Mouse (Mus musculus) kidney, embryonic 16.5 days (tissue): Measurements from ENCODE around the gene Gm6880. TPM values are rescaled to one million over a fixed set of nuclear protein-coding genes. Genes with fewer than 3 reads are reported as not detected.
A peak's percentile ranks its signal among the peaks of the same experiment; 100 is the strongest.
"Not testable (repeated sequence)": the region's sequence is repeated elsewhere in the genome, so short reads cannot be mapped to it uniquely, and the experiment has no call there.

Source experiments
- ATAC-seq: fragments of 200-750 bp; cut with Nextera tagmentation; 2 replicates; pipeline ENCODE4 v1.8.0; 2017; ENCODE audit warnings: moderate TSS enrichment; ENCODE audit not compliant: low FRiP score, low TSS enrichment
- H3K27ac ChIP-seq: fragments of 300-500 bp; sonication (generic); 2 replicates; pipeline ENCODE4 v1.5.1; 2014; ENCODE audit warnings: low read length
- H3K27me3 ChIP-seq: fragments of 300-500 bp; sonication (generic); 2 replicates; pipeline ENCODE4 v1.6.1; 2014; ENCODE audit warnings: low read length, control low read depth, mixed read lengths; ENCODE audit not compliant: insufficient read depth
- H3K36me3 ChIP-seq: fragments of 300-500 bp; sonication (generic); 2 replicates; pipeline ENCODE4 v1.6.1; 2014; ENCODE audit warnings: low read length, control low read depth, mixed read lengths; ENCODE audit not compliant: insufficient read depth
- H3K4me1 ChIP-seq: fragments of 300-500 bp; sonication (generic); 2 replicates; pipeline ENCODE4 v1.6.1; 2014; ENCODE audit warnings: low read length, control low read depth, mixed read lengths; ENCODE audit not compliant: insufficient read depth
- H3K4me2 ChIP-seq: fragments of 300-500 bp; sonication (generic); replicated peaks from 2 replicates; pipeline ENCODE4 v1.6.1; 2014; ENCODE audit warnings: low read depth, low read length
- H3K4me3 ChIP-seq: fragments of 300-500 bp; sonication (generic); 2 replicates; pipeline ENCODE4 v1.5.1; 2014; ENCODE audit warnings: mild to moderate bottlenecking, low read length
- H3K9ac ChIP-seq: fragments of 300-500 bp; sonication (generic); replicated peaks from 2 replicates; pipeline ENCODE4 v1.6.1; 2014; ENCODE audit warnings: low read length
- H3K9me3 ChIP-seq: fragments of 300-500 bp; sonication (generic); 2 replicates; pipeline ENCODE4 v1.6.1; 2016; ENCODE audit warnings: low read length, control low read depth
- WGBS: fragments of 180-500 bp; shearing (Covaris S2); extraction: QIAGEN DNeasy Blood & Tissue Kit; methylation state at CpG from one replicate; pipeline ENCODE4 v1.1.7; 2014; 5-methylcytosine and 5-hydroxymethylcytosine counted together
- polyA plus RNA-seq: library from polyadenylated mRNA; unstranded; fragments of >200 nt; fragmentation: Nextera tagmentation; extraction: Ambion mirVana; gene quantifications from 2 replicates; pipeline ENCODE4 v1.2.1, GENCODE M21; 2015

Gm6880 gene
- not detected in 2 replicates for polyA plus RNA-seq

- not testable (repeated sequence) for H3K36me3 ChIP-seq, H3K27me3 ChIP-seq, H3K4me3 ChIP-seq, ATAC-seq, H3K9me3 ChIP-seq, H3K27ac ChIP-seq, H3K9ac ChIP-seq, H3K4me2 ChIP-seq, H3K4me1 ChIP-seq
- WGBS: 72% methylated on average over 12 of the region's 14 CpGs
Observed at GRCm38 (mm10) chrX:74481349-74481885, at the start of gene Gm6880. Gene Gm6880 (minus strand): TSS chrX:74481399.

- not testable (repeated sequence) for H3K9me3 ChIP-seq, H3K36me3 ChIP-seq, H3K27ac ChIP-seq, H3K4me3 ChIP-seq, H3K9ac ChIP-seq, H3K27me3 ChIP-seq, H3K4me1 ChIP-seq, ATAC-seq, H3K4me2 ChIP-seq
Observed at GRCm38 (mm10) chrX:74517461-74517860, 36.3 kb upstream of the Gm6880 start.

- Histone ChIP-seq H3K9ac (no peak overlapping the region), H3K9me3 (no peaks in the 10 kb centered on the region), H3K27me3 (no peaks in the 10 kb centered on the region), H3K27ac (no peak overlapping the region), H3K4me2 (no peak overlapping the region), H3K36me3 (no peaks in the 10 kb centered on the region), H3K4me3 (no peak overlapping the region), H3K4me1 (no peaks in the 10 kb centered on the region)
- 58% methylated on average over 1 of the region's 1 CpGs for WGBS
- no peak for ATAC-seq
Observed at GRCm38 (mm10) chrX:74497131-74497530, 15.9 kb upstream of the Gm6880 start.

- 0 out of 2 replicates have a peak, but pooled peaks have one; percentile 54 for ATAC-seq
- Histone ChIP-seq H3K4me2 (no peak overlapping the region), H3K4me3 (no peak overlapping the region), H3K4me1 (no peaks in the 10 kb centered on the region), H3K36me3 (peaks cover 4% of the 10 kb centered on the region; the same call in 1 of the 2 replicates), H3K9me3 (no peaks in the 10 kb centered on the region), H3K27ac (no peak overlapping the region), H3K9ac (no peak overlapping the region), H3K27me3 (no peaks in the 10 kb centered on the region)
- 20% methylated on average over 4 of the region's 4 CpGs for WGBS
Observed at GRCm38 (mm10) chrX:74452773-74453172, 28.4 kb downstream of the Gm6880 start.

- Histone ChIP-seq H3K4me1 (no peaks in the 10 kb centered on the region), H3K4me2 (no peak overlapping the region), H3K9me3 (no peaks in the 10 kb centered on the region), H3K36me3 (peaks cover 5% of the 10 kb centered on the region; the same call in 1 of the 2 replicates), H3K27me3 (no peaks in the 10 kb centered on the region), H3K27ac (no peak overlapping the region), H3K9ac (no peak overlapping the region), H3K4me3 (no peak overlapping the region)
- WGBS: 84% methylated on average over 4 of the region's 4 CpGs
- ATAC-seq: no peak
Observed at GRCm38 (mm10) chrX:74451157-74451912, 29.9 kb downstream of the Gm6880 start.

Other genes with a start within 250 kb of the Gm6880 start
- gene Flna, start 231.6 kb downstream of the Gm6880 start, polyA plus RNA-seq: 331 and 364 TPM in 2 replicates
- 25.6 and 26.5 TPM in 2 replicates for gene Emd, start 226.7 kb downstream of the Gm6880 start, polyA plus RNA-seq
- 610 and 782 TPM in 2 replicates for gene Rpl10, start 210.6 kb downstream of the Gm6880 start, polyA plus RNA-seq
- gene Taz, start 199.5 kb downstream of the Gm6880 start, polyA plus RNA-seq: 97.2 and 103 TPM in 2 replicates
- 13.4 and 15.5 TPM in 2 replicates for gene Dnase1l1, start 199.1 kb downstream of the Gm6880 start, polyA plus RNA-seq
- 175 and 180 TPM in 2 replicates for gene Atp6ap1, start 184.3 kb downstream of the Gm6880 start, polyA plus RNA-seq
- 219 and 243 TPM in 2 replicates for gene Gdi1, start 176.4 kb downstream of the Gm6880 start, polyA plus RNA-seq
- 69.8 and 71.4 TPM in 2 replicates for gene Fam50a, start 168.4 kb downstream of the Gm6880 start, polyA plus RNA-seq
- 12.6 and 15.6 TPM in 2 replicates for gene Plxna3, start 152.3 kb downstream of the Gm6880 start, polyA plus RNA-seq
- 108 and 113 TPM in 2 replicates for gene Lage3, start 127.8 kb downstream of the Gm6880 start, polyA plus RNA-seq
- gene Ubl4a, start 108.2 kb downstream of the Gm6880 start, polyA plus RNA-seq: 77.5 and 83.4 TPM in 2 replicates
- 23.3 and 25.7 TPM in 2 replicates for gene Slc10a3, start 108.0 kb downstream of the Gm6880 start, polyA plus RNA-seq
- gene Fam3a, start 88.1 kb downstream of the Gm6880 start, polyA plus RNA-seq: 45.9 and 47.1 TPM in 2 replicates
- 22.7 and 23.2 TPM in 2 replicates for gene Ikbkg, start 88.1 kb downstream of the Gm6880 start, polyA plus RNA-seq
- 53.6 and 54.4 TPM in 2 replicates for gene G6pdx, start 52.2 kb downstream of the Gm6880 start, polyA plus RNA-seq
- gene Olfr1326-ps1, start 93.5 kb upstream of the Gm6880 start, polyA plus RNA-seq: not detected in 2 replicates
- not detected in 2 replicates for gene Olfr1325, start 111.3 kb upstream of the Gm6880 start, polyA plus RNA-seq
- gene Gm5640, start 164.2 kb upstream of the Gm6880 start, polyA plus RNA-seq: not detected in 2 replicates